Mouse (Mus musculus) hindbrain, embryonic 12.5 days (tissue): ENCODE results near the gene S100a4. TPM values are rescaled to one million over a fixed set of nuclear protein-coding genes. Genes with fewer than 3 reads are reported as not detected.

Source experiments
- ATAC-seq: fragments of 200-750 bp; cut with Nextera tagmentation; 2 replicates; pipeline ENCODE4 v1.8.0; 2017; ENCODE audit warnings: moderate TSS enrichment; ENCODE audit not compliant: low FRiP score
- H3K27ac ChIP-seq: fragments of 300-500 bp; sonication (generic); 2 replicates; pipeline ENCODE4 v1.5.1; 2016; ENCODE audit warnings: mild to moderate bottlenecking
- H3K27me3 ChIP-seq: fragments of 300-500 bp; sonication (generic); 2 replicates; pipeline ENCODE4 v1.6.1; 2016; ENCODE audit warnings: mild to moderate bottlenecking
- H3K36me3 ChIP-seq: fragments of 300-500 bp; sonication (generic); 2 replicates; pipeline ENCODE4 v1.6.1; 2016; ENCODE audit warnings: mild to moderate bottlenecking
- H3K4me1 ChIP-seq: fragments of 300-500 bp; sonication (generic); 2 replicates; pipeline ENCODE4 v1.6.1; 2016
- H3K4me2 ChIP-seq: fragments of 300-500 bp; sonication (generic); replicated peaks from 2 replicates; pipeline ENCODE4 v1.6.1; 2016; ENCODE audit warnings: mild to moderate bottlenecking
- H3K4me3 ChIP-seq: fragments of 300-500 bp; sonication (generic); 2 replicates; pipeline ENCODE4 v1.5.1; 2016; ENCODE audit warnings: mild to moderate bottlenecking
- H3K9ac ChIP-seq: fragments of 300-500 bp; sonication (generic); 2 replicates; pipeline ENCODE4 v1.6.1; 2016; ENCODE audit warnings: mild to moderate bottlenecking, moderate library complexity
- H3K9me3 ChIP-seq: fragments of 300-500 bp; sonication (generic); replicated peaks from 2 replicates; pipeline ENCODE4 v1.6.1; 2016; ENCODE audit warnings: mild to moderate bottlenecking
- WGBS: fragments of 180-500 bp; shearing (Covaris S2); methylation state at CpG from one replicate; pipeline ENCODE4 v1.1.7; 2016; 5-methylcytosine and 5-hydroxymethylcytosine counted together
- polyA plus RNA-seq: library from polyadenylated mRNA; unstranded; fragments of >200 nt; fragmentation: Nextera tagmentation; extraction: Ambion mirVana; gene quantifications from 2 replicates; pipeline ENCODE4 v1.2.1, GENCODE M21; 2016

The S100a4 gene
- polyA plus RNA-seq, 1 experiment from 2014 or later: 1.3 TPM

- H3K27me3 ChIP-seq: no peaks in the 10 kb centered on the region
- H3K4me3 ChIP-seq: no peak overlapping the region
- H3K9me3 ChIP-seq: no peaks in the 10 kb centered on the region
- no peak overlapping the region for H3K27ac ChIP-seq
- no peaks in the 10 kb centered on the region; the same call in 1 of the 2 replicates for H3K4me1 ChIP-seq
- no peak overlapping the region for H3K9ac ChIP-seq
- ATAC-seq: no peak
- no peaks in the 10 kb centered on the region for H3K36me3 ChIP-seq
- whole genome bisulfite sequencing: 75% methylated on average over 2 of the region's 2 CpGs
- no peak overlapping the region for H3K4me2 ChIP-seq
Observed at GRCm38 (mm10) chr3:90629298-90629697, 25.7 kb downstream of the S100a4 start.

DNA sequence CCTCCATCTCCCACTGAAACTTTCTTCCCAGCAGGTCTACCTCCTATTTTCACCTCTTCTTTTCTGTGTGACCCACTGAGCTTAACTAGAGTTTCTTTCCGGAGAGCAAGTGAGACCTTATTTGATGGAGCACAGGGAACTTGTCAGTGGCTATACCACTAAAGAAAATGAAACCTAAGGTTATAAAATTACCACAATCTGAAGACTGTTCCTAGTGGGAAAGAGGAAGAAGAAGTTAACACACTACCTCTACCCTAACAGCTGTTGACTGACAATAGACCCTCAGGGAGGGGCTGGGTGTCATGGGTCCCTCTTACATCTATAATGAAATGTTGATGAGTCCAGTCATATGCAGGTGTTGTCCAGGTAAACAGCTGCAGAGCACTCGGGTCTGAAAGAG is 28.4 kb downstream of the S100a4 start:
- H3K4me1 ChIP-seq: no peaks in the 10 kb centered on the region
- ATAC-seq: no peak
- no peaks in the 10 kb centered on the region for H3K36me3 ChIP-seq
- H3K4me3 ChIP-seq: no peak overlapping the region
- WGBS: 92% methylated on average over 2 of the region's 2 CpGs
- no peak overlapping the region for H3K27ac ChIP-seq
- H3K9ac ChIP-seq: no peak overlapping the region
- H3K27me3 ChIP-seq: no peaks in the 10 kb centered on the region
- H3K4me2 ChIP-seq: no peak overlapping the region
- no peaks in the 10 kb centered on the region for H3K9me3 ChIP-seq

DNA sequence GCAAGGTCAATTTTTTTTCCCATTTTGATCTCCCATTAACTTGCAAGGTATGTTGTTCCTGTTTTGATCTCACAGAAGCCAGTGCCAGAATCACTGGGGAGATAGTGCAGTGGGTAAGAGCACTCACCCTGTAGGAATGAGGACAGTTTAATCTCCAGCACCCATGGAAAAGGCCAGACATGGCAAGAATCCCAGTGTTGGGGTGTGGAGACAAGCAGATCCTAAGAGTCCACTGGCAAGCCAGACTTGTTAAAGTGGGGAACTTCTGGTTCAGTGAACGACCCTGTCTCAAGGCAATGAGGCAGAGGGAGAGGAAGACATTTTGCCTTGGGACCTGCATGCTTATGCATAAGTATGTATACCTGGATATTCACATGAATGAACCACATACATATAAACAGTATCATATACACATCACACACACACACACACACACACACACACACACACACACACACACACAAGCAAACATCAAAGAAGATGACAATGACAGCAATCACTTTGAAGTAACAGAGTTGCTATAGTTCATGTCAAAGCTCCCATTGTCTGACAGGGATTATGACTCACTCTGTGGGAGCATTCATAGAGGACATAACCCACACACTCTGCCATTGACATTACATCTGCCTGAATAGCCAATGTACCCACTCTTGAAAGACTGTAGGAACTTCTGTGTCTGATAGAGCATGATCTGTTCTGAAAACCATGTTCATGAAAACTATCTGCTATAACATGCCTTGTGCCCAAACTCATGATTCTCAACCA is 35.1 kb downstream of the S100a4 start:
- Histone ChIP-seq H3K4me3 (no peak overlapping the region), H3K9ac (no peak overlapping the region), H3K36me3 (no peaks in the 10 kb centered on the region), H3K4me1 (no peaks in the 10 kb centered on the region), H3K9me3 (no peaks in the 10 kb centered on the region), H3K27ac (no peak overlapping the region), H3K27me3 (no peaks in the 10 kb centered on the region), H3K4me2 (no peak overlapping the region)
- ATAC-seq: no peak
- WGBS: 92% methylated on average over 1 of the region's 1 CpGs

DNA sequence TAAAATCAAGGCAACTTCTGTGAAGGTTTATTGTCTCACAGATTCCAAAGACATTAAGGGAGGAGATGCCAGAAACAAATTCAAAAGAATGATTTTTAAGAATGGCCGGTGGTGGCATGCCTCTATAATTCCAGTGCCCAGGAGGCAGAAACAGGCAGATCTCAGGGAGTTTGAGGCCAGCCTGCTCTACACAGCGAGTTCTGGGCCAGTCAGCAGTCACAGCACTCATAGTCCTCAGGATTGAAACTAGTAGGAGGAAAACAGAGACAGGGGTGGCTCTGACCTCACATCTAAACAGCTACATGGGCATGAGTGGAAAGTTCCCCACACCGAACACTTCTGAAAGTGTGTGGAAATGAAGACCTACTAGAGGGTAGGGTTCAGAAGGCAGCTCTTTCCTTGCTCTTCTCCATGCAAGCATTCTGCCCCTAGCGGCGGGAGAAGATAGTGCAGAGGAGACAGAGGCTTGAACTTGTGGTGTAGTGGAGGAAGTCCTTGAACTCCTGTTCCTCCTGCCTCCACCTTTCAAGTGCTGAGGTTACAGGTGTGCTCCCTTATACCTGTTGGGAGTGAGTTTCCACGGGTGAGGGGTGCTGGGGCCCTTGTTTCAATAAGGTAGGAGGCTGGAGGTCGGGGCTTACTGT is 36.1 kb downstream of the S100a4 start:
- ATAC-seq: no peak
- 53% methylated on average over 7 of the region's 7 CpGs for WGBS
- Histone ChIP-seq H3K4me2 (no peak overlapping the region), H3K36me3 (no peaks in the 10 kb centered on the region), H3K4me3 (no peak overlapping the region), H3K27ac (no peak overlapping the region), H3K9me3 (no peaks in the 10 kb centered on the region), H3K4me1 (no peaks in the 10 kb centered on the region), H3K9ac (no peak overlapping the region), H3K27me3 (no peaks in the 10 kb centered on the region)

DNA sequence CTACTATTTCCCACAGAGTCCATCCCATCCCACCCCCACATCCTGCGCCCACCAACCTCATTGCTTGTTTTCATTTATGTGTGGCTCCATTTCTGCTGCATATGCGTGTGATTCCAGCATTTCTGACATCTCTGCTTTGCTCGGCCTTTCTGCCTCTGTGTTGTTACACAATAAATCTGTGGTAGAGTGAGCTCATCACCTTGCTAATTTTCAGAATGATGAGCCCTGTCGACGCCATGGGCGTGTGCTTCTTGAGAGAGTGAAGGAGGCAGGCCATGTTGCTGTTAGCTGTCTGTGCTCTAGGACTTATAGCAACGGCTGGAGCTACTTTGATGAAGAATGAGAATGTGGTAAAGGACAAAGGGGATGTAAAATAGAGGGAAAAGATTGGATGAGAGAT is 37.4 kb downstream of the S100a4 start:
- no peak overlapping the region for H3K4me2 ChIP-seq
- WGBS: 84% methylated on average over 7 of the region's 7 CpGs
- no peak overlapping the region for H3K27ac ChIP-seq
- no peaks in the 10 kb centered on the region for H3K9me3 ChIP-seq
- ATAC-seq: no peak
- H3K27me3 ChIP-seq: no peaks in the 10 kb centered on the region
- no peaks in the 10 kb centered on the region for H3K36me3 ChIP-seq
- no peaks in the 10 kb centered on the region for H3K4me1 ChIP-seq
- no peak overlapping the region for H3K4me3 ChIP-seq
- H3K9ac ChIP-seq: no peak overlapping the region

DNA sequence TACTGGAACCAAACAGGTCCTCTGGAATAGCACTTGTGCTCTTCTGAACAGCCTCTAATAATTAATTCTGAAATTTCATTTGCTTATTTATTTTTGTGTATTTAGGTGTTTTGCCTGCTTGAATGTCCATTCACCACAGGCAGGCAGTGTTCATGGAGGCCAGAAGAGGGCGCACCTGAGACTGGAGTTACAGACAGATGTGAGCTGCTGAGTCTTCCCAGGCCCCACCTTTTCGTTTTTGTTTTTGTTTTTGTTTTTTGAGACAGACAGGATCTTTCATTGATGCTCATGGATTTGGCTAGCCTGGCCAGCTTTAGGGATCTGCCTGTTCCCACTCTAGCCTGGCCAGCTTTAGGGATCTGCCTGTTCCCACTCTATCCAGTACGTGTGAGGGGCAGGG is 40.6 kb downstream of the S100a4 start:
- WGBS: 52% methylated on average over 3 of the region's 3 CpGs

DNA sequence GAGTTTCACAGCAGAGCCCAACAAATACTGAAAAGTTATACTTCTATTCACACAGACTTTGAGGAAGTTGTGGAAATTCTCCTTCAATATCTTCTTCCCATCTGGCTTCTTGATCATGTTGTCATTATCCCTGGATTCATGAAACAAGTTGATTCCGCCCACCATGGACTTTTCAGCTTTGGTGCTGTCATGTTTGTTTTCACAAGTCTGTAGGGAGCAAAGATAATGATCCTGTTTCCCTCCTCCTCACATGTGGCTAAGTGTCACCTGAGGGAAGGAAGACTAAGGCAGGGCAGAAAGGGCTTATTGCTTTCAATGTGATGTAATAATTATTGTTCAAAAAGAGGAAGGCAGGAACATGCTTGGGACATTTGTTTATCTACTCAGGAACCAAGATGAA is 43.7 kb downstream of the S100a4 start:
- Histone ChIP-seq H3K27ac (no peak overlapping the region), H3K36me3 (no peaks in the 10 kb centered on the region), H3K4me3 (no peak overlapping the region), H3K4me2 (no peak overlapping the region), H3K9ac (no peak overlapping the region), H3K4me1 (no peaks in the 10 kb centered on the region), H3K27me3 (no peaks in the 10 kb centered on the region), H3K9me3 (no peaks in the 10 kb centered on the region)
- no peak for ATAC-seq
- 85% methylated on average over 1 of the region's 1 CpGs for WGBS

More for the DNA sequence above, 40.6 kb downstream of the S100a4 start:
- ATAC-seq: no peak
- Histone ChIP-seq H3K27ac (no peak overlapping the region), H3K36me3 (no peaks in the 10 kb centered on the region), H3K4me3 (no peak overlapping the region), H3K9ac (no peak overlapping the region), H3K27me3 (no peaks in the 10 kb centered on the region), H3K4me2 (no peak overlapping the region), H3K9me3 (no peaks in the 10 kb centered on the region), H3K4me1 (no peaks in the 10 kb centered on the region)

DNA sequence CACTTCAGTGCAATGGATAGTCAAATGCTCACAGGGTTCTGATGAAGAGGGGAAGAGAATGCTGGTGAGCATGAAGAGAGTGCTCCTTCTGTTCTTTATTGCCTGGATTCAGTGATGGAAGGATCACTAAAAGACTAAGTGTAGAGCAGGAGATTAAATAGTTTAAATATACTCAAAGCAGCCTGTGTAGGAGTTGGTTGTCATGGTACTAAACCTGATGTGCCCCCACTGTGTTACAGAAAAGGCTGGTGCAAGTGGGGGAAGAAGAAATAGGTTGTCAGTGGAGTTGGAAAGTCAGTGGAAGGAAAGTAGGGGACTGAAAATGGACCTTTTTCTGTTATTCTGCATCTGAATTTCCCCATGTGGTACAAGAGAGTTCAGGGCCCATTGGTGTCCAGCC is 45.4 kb downstream of the S100a4 start:
- no peak overlapping the region for H3K9ac ChIP-seq
- ATAC-seq: no peak
- no peaks in the 10 kb centered on the region for H3K36me3 ChIP-seq
- H3K27me3 ChIP-seq: no peaks in the 10 kb centered on the region
- no peak overlapping the region for H3K4me2 ChIP-seq
- no peak overlapping the region for H3K27ac ChIP-seq
- no peaks in the 10 kb centered on the region for H3K4me1 ChIP-seq
- no peaks in the 10 kb centered on the region for H3K9me3 ChIP-seq
- no peak overlapping the region for H3K4me3 ChIP-seq

DNA sequence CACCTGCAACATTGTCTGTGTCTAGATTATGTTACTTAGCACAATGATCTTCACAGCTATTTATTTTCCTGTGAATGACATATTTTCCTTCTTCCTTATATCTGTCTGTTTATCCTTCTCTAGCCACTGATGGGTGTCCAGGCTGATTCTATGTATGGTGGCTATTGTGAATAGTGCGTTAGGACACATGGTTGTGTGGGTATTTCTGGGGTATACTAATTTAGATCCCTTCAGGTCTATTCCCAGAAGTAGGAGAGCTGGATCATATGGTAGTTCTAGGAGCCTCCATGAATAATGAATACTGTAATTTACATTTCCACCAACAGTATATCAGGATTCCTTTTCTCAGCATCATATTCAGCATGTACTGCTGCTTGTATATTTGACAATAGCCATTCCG is 46.3 kb downstream of the S100a4 start:
- no peak overlapping the region for H3K4me3 ChIP-seq
- 85% methylated on average over 2 of the region's 2 CpGs for WGBS
- no peak for ATAC-seq
- peaks cover 3% of the 10 kb centered on the region; the same call in 1 of the 2 replicates for H3K27me3 ChIP-seq
- no peaks in the 10 kb centered on the region for H3K9me3 ChIP-seq
- H3K4me2 ChIP-seq: no peak overlapping the region
- no peaks in the 10 kb centered on the region for H3K4me1 ChIP-seq
- H3K27ac ChIP-seq: no peak overlapping the region
- H3K36me3 ChIP-seq: no peaks in the 10 kb centered on the region
- H3K9ac ChIP-seq: no peak overlapping the region

- Histone ChIP-seq H3K9me3 (no peaks in the 10 kb centered on the region), H3K27me3 (peaks cover 3% of the 10 kb centered on the region; the same call in 1 of the 2 replicates), H3K4me3 (no peak overlapping the region), H3K4me2 (no peak overlapping the region), H3K36me3 (no peaks in the 10 kb centered on the region), H3K9ac (no peak overlapping the region), H3K4me1 (no peaks in the 10 kb centered on the region), H3K27ac (no peak overlapping the region)
- ATAC-seq: peak; percentile 68
- 38% methylated on average over 5 of the region's 5 CpGs for WGBS
Observed at GRCm38 (mm10) chr3:90652878-90653508, 49.4 kb downstream of the S100a4 start.

GRCm38 (mm10) chr3:90653717-90654116 is 50.1 kb downstream of the S100a4 start, which contains the start of gene S100a7a:
Gene S100a7a, plus strand, starts transcription at chr3:90654017.
- H3K4me3 ChIP-seq: no peak within 1 kb of the TSS
- no peaks in the 10 kb centered on the region for H3K9me3 ChIP-seq
- no peak within 1 kb of the TSS for H3K4me2 ChIP-seq
- H3K27me3 ChIP-seq: peaks cover 3% of the 10 kb centered on the region; the same call in 1 of the 2 replicates
- no peaks in the 10 kb centered on the region for H3K36me3 ChIP-seq
- no peak within 1 kb of the TSS for H3K27ac ChIP-seq
- ATAC-seq: no peak
- H3K9ac ChIP-seq: no peak within 1 kb of the TSS
- no peaks in the 10 kb centered on the region for H3K4me1 ChIP-seq
